Mouse (Mus musculus): ENCODE data around the gene Lrrc59.
"Not testable (repeated sequence)": the region's sequence is repeated elsewhere in the genome, so short reads cannot be mapped to it uniquely, and the experiment has no call there.

Lrrc59 gene

DNA sequence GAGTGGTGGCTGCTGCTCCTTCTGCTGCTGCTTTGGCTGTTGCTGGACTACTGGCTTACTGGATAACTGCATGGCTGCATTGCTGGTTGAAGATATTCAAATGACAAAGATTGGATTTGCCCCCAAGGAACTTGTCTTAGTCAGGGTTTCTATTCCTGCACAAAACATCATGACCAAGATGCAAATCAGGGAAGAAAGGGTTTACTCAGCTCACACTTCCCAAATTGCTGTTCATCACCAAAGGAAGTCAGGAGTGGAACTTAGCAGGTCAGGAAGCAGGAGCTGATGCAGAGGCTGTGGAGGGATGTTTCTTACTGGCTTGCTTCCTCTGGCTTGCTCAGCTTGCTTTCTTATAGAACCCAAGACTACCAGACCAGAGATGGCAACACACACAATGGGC is 62.9 kb downstream of the Lrrc59 start:
- DNase-seq (ENCODE audit: low read depth in 1 of 2, low spot score in 2 of 2), result not testable (repeated sequence)

Measured in monocyte, adult 2 months (primary cell).